Mouse (Mus musculus) heart, embryonic 12.5 days (tissue): Measurements from ENCODE around the gene Carhsp1. TPM values are rescaled to one million over a fixed set of nuclear protein-coding genes. Genes with fewer than 3 reads are reported as not detected.
A peak's percentile ranks its signal among the peaks of the same experiment; 100 is the strongest.

Experiments used
- ATAC-seq: fragments of 200-750 bp; cut with Nextera tagmentation; 2 replicates; pipeline ENCODE4 v1.8.0; 2017; ENCODE audit warnings: moderate TSS enrichment, moderate library complexity; ENCODE audit not compliant: insufficient number of reproducible peaks, low FRiP score
- H3K27ac ChIP-seq: fragments of 300-500 bp; sonication (generic); 2 replicates; pipeline ENCODE4 v1.5.1; 2016; ENCODE audit warnings: mild to moderate bottlenecking, moderate library complexity; ENCODE audit not compliant: poor library complexity, severe bottlenecking
- H3K27me3 ChIP-seq: fragments of 300-500 bp; sonication (generic); replicated peaks from 2 replicates; pipeline ENCODE4 v1.6.1; 2016; ENCODE audit warnings: mild to moderate bottlenecking, moderate library complexity
- H3K36me3 ChIP-seq: fragments of 300-500 bp; sonication (generic); 2 replicates; pipeline ENCODE4 v1.6.1; 2016; ENCODE audit warnings: mild to moderate bottlenecking, moderate library complexity
- H3K4me1 ChIP-seq: fragments of 300-500 bp; sonication (generic); replicated peaks from 2 replicates; pipeline ENCODE4 v1.6.1; 2016; ENCODE audit warnings: mild to moderate bottlenecking
- H3K4me2 ChIP-seq: fragments of 300-500 bp; sonication (generic); 2 replicates; pipeline ENCODE4 v1.6.1; 2016; ENCODE audit warnings: mild to moderate bottlenecking, moderate library complexity
- H3K4me3 ChIP-seq: fragments of 300-500 bp; sonication (generic); 2 replicates; pipeline ENCODE4 v1.5.1; 2016; ENCODE audit warnings: mild to moderate bottlenecking
- H3K9ac ChIP-seq: fragments of 300-500 bp; sonication (generic); 2 replicates; pipeline ENCODE4 v1.6.1; 2016; ENCODE audit warnings: mild to moderate bottlenecking, moderate library complexity
- H3K9me3 ChIP-seq: fragments of 300-500 bp; sonication (generic); replicated peaks from 2 replicates; pipeline ENCODE4 v1.6.1; 2016; ENCODE audit warnings: mild to moderate bottlenecking, moderate library complexity
- WGBS: fragments of 180-500 bp; shearing (Covaris S2); methylation state at CpG from one replicate; pipeline ENCODE4 v1.1.7; 2016; 5-methylcytosine and 5-hydroxymethylcytosine counted together
- polyA plus RNA-seq: library from polyadenylated mRNA; unstranded; fragments of >200 nt; fragmentation: Nextera tagmentation; extraction: Ambion mirVana; gene quantifications from 2 replicates; pipeline ENCODE4 v1.2.1, GENCODE M21; 2016

The Carhsp1 gene
- polyA plus RNA-seq, 1 experiment from 2014 or later = 95.8 TPM

DNA sequence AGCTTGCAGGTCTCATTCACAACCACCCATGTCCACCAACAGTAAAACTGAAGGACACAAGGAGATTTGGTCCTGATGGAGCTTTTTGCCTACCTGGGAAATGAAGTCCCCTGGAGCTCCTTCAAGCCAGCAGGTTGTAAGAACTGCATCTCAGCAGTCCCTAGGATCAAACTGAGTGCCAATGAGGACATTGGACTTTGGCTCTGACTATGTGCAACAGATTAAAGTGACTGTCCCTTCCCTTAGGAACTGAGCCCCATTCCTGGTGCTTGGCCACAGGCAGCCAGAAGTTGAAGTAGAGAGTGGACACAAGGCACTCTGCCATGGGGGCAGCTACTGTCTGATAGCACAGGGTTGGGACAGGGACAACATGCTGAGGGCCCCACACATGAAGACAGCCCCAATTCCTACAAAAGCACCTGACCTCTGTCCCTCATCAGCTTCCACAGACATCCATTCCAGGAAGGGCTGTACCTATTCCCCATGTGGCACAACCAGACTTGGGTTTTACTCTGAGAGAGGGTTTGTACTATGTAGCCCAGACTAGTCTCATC lies 15.7 kb upstream of the Carhsp1 start:
- Histone ChIP-seq H3K9me3 (no peaks in the 10 kb centered on the region), H3K27me3 (no peaks in the 10 kb centered on the region), H3K4me3 (no peak overlapping the region), H3K9ac (0 out of 2 replicates have a peak overlapping the region, but pooled peaks have one; percentile 24), H3K4me2 (no peak overlapping the region), H3K27ac (peak overlapping the region; percentile 27; the same call in 1 of the 2 replicates), H3K4me1 (peaks cover 12% of the 10 kb centered on the region), H3K36me3 (peaks cover 55% of the 10 kb centered on the region)
- ATAC-seq = no peak

DNA sequence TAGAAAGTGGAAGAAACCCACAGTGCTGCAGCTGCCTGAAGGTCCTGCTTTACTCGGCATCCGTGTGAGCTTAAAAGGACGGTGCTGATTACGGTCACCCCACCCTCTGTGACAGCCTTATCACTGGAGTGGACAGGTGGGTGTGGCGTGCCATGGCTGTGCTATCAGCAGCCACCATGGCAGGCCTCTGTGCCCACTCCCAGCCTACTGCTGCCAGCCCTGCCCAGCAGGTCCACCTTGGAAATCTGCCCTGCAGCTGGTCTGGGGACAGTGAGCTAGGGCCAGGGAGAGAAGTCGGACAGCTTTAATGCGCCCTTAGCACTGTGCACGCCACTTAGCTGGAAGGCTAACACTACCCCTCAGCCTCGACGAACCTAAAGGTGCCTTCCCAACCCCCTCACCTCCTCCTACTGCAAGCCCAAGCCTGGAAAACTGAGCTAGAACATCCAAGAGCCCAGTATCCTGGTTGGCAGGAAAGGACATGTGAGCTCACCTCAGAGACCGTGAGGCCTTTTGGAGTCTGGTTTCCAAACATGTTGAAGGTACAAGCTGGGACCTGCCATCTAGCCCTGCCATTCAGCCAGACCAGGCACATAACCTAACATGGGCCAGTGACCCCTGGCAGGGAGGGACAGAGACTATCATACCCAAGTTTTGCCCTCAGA lies 15.0 kb upstream of the Carhsp1 start:
- H3K4me2 ChIP-seq = no peak overlapping the region
- H3K4me3 ChIP-seq = no peak overlapping the region
- H3K36me3 ChIP-seq = peaks cover 49% of the 10 kb centered on the region
- WGBS = 48% methylated on average over 11 of the region's 11 CpGs
- H3K27me3 ChIP-seq = no peaks in the 10 kb centered on the region
- no peaks in the 10 kb centered on the region for H3K9me3 ChIP-seq
- peak; percentile 92 for ATAC-seq
- H3K9ac ChIP-seq = peak overlapping the region; percentile 24
- H3K27ac ChIP-seq = peak overlapping the region; percentile 27; the same call in 1 of the 2 replicates
- H3K4me1 ChIP-seq = peaks cover 12% of the 10 kb centered on the region

DNA sequence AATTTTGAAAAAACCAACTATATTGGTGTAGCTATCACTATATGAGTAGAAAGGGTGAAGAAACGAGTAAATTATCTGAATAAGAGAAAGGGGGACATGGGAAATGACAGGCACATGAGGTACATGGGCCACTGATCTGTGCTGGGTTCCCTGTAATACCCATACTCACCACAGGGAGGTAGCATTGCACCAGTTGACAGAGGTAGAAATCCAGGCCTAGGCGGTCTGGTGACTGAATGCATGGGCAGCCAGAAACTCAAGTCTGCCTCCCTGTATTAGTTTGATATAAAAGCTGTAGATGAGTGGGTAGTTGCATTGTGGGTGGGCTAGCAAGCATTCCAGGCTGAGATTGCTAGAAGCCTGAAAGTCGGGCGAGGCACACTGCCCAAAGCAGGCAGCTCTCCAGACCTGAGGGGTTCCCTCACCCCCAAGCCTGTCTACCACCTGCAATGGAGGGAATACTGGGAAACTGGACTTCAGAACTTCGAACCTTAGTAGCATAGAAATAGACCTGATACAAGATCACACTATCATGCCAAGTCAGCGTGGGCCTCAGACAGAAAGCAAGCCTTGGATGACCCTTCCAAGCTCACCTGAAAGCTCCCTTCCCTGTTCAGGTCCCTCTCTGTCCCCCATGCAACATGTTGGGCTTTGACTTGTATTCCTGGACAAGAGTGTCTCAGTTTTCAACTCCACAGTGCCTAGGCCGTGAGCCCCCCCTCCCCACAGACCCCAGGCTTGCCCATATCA lies 14.3 kb upstream of the Carhsp1 start:
- Histone ChIP-seq H3K27ac (no peak overlapping the region), H3K4me1 (peaks cover 12% of the 10 kb centered on the region), H3K4me3 (no peak overlapping the region), H3K9ac (peak overlapping the region; percentile 24; the same call in 1 of the 2 replicates), H3K36me3 (peaks cover 42% of the 10 kb centered on the region), H3K9me3 (no peaks in the 10 kb centered on the region), H3K27me3 (no peaks in the 10 kb centered on the region), H3K4me2 (no peak overlapping the region)
- peak; percentile 66 for ATAC-seq
- WGBS = 64% methylated on average over 7 of the region's 7 CpGs

DNA sequence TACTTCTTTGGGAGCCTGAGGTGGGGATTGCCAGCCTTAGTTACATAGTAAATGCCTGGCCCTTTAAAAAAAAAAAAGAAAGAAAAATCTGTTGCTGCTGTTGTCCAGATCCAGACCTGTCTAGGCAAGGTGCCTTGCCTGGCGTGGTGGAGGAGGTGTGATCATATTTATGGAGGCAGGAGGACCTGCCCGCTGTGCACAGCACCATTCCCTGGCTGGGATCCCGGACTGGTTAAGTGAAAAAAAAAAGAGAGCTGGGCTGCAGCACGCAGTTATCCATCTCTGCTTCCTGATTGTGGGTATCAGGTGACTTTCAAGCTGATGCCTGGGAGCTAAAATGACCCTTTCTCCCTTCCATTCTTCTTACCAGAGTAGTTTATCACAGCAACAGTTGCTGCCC lies 13.1 kb upstream of the Carhsp1 start:
- ATAC-seq = no peak
- H3K27me3 ChIP-seq = no peaks in the 10 kb centered on the region
- WGBS = 57% methylated on average over 4 of the region's 4 CpGs

DNA sequence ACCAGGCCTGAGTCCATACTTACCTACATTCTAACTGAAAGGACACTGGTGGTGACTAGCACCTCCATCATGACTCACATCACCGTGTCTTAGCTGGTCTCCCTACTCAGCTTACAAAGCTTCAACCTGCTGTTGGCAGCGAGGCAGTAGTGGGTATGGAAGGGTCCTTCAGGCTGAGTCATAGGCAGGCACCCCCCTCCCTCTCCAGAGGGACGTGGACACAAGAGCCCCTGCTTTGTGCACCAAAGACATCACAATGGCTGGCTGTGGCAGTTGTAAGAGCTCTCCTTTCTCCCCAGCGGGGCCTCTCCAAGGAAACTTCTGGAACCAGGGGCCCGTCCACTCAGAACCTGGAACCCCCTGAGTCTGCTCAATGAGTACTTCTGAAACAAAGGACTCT lies 8.5 kb upstream of the Carhsp1 start, which contains the start of gene Gm5767:
Gene Gm5767, plus strand, starts transcription at position 301 of the 400 bp plus-strand sequence.
- no peak within 1 kb of the TSS for H3K9ac ChIP-seq
- 0 out of 2 replicates have a peak, but pooled peaks cover 2% of the 10 kb centered on the region for H3K4me1 ChIP-seq
- 77% methylated on average over 5 of the region's 5 CpGs for WGBS
- no peak within 1 kb of the TSS for H3K4me2 ChIP-seq
- H3K36me3 ChIP-seq = peaks cover 5% of the 10 kb centered on the region; the same call in 1 of the 2 replicates
- no peak within 1 kb of the TSS for H3K27ac ChIP-seq
- H3K27me3 ChIP-seq = no peaks in the 10 kb centered on the region
- H3K4me3 ChIP-seq = no peak within 1 kb of the TSS
- no peak for ATAC-seq
- no peaks in the 10 kb centered on the region for H3K9me3 ChIP-seq

More for the DNA sequence above, 13.1 kb upstream of the Carhsp1 start:
- Histone ChIP-seq H3K27ac (no peak overlapping the region), H3K9ac (no peak overlapping the region), H3K9me3 (no peaks in the 10 kb centered on the region), H3K4me2 (no peak overlapping the region), H3K36me3 (peaks cover 30% of the 10 kb centered on the region), H3K4me3 (no peak overlapping the region), H3K4me1 (peaks cover 12% of the 10 kb centered on the region)

DNA sequence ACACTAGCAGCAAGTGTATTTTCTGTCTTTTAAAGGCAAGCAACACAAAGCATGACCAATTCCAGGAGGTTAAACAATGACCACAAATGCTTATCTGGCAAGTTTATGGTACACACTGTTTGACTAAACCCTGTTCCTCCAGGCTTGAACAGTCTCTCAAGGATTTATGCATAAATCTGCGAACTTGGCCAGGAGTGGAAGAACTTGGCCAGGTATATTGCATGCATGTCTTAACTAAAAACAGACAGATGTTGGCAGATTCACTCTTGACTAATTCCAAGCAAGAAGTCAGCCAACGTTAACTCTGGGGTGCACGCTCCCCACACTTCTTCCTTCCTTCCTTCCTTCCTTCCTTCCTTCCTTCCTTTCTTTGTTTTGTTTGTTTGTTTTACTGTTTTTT lies 7.8 kb upstream of the Carhsp1 start:
- H3K9ac ChIP-seq = no peak overlapping the region
- H3K4me1 ChIP-seq = no peaks in the 10 kb centered on the region
- no peak overlapping the region for H3K27ac ChIP-seq
- H3K36me3 ChIP-seq = peaks cover 3% of the 10 kb centered on the region; the same call in 1 of the 2 replicates
- no peaks in the 10 kb centered on the region for H3K27me3 ChIP-seq
- no peaks in the 10 kb centered on the region for H3K9me3 ChIP-seq
- H3K4me3 ChIP-seq = no peak overlapping the region
- H3K4me2 ChIP-seq = no peak overlapping the region
- 79% methylated on average over 3 of the region's 3 CpGs for WGBS
- ATAC-seq = no peak

DNA sequence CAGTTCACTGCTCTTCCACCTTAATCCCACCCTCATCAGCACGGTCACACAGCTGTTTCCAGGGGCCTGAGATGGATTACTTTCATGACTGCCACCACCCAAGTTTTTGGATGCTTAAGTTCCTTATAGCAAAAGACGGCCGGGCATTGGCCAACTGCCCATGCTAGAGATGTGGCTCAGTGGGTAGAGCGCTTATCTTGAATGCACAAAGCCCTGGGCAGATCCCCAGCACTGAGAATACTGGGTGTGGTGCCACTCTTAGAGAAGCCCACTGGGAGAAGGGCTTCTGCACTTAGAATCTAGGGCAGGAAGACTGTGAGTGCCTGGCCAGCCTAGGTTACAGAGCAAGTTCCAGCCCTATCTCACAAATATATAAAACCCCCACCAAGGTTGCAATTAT lies 6.7 kb upstream of the Carhsp1 start:
- no peak overlapping the region for H3K27ac ChIP-seq
- H3K4me3 ChIP-seq = no peak overlapping the region
- H3K9me3 ChIP-seq = no peaks in the 10 kb centered on the region
- no peak overlapping the region for H3K9ac ChIP-seq
- H3K4me1 ChIP-seq = 0 out of 2 replicates have a peak, but pooled peaks cover 3% of the 10 kb centered on the region
- no peak overlapping the region for H3K4me2 ChIP-seq
- no peaks in the 10 kb centered on the region for H3K27me3 ChIP-seq
- no peaks in the 10 kb centered on the region; the same call in 1 of the 2 replicates for H3K36me3 ChIP-seq
- ATAC-seq = no peak
- 86% methylated on average over 4 of the region's 4 CpGs for WGBS

DNA sequence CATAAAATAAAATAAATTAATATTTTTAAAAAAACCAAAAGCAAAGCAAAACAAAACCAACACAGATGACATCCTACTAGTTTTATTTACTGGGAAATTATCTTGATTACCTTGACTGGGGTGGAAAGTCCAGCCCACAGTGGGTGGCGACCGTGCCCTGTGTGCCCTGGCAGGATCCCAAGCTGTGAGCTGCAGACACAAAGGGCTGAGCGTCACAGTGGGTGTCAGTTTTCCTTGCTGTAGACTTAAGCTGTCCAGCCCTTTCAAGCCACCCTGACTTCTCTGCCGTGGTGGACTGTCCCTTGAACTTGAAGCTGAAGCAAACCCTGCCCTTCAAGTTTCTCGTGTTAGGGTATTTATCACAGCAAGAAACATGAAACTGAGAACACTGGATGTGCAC lies 6.1 kb upstream of the Carhsp1 start:
- H3K4me3 ChIP-seq = no peak overlapping the region
- no peak overlapping the region for H3K9ac ChIP-seq
- H3K27ac ChIP-seq = no peak overlapping the region
- 62% methylated on average over 5 of the region's 5 CpGs for WGBS
- H3K9me3 ChIP-seq = no peaks in the 10 kb centered on the region
- H3K4me2 ChIP-seq = no peak overlapping the region
- no peaks in the 10 kb centered on the region for H3K27me3 ChIP-seq
- no peaks in the 10 kb centered on the region for H3K36me3 ChIP-seq
- no peak for ATAC-seq
- H3K4me1 ChIP-seq = 0 out of 2 replicates have a peak, but pooled peaks cover 3% of the 10 kb centered on the region

DNA sequence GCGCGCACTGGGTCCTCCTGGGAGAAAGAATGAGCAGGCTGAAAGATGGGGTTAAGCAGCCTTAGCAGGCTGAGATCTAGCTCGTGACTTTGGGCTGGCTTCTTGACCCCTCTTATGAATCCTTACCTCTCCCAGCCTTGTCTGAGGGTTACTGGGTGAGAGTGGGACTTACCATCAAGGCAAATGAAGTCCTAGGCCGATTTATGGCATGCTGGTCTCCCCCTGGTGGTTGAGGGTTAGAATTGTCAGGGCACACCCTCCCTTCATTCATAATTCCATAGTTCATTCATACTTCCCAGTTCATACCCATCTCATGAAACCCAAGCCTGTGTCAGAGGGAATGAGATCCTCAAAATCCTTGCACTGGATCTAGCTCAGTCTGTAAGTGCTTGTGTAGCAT lies 4.8 kb upstream of the Carhsp1 start:
- Histone ChIP-seq H3K27ac (no peak overlapping the region), H3K4me3 (no peak overlapping the region), H3K9me3 (no peaks in the 10 kb centered on the region), H3K4me2 (no peak overlapping the region), H3K27me3 (no peaks in the 10 kb centered on the region), H3K9ac (no peak overlapping the region), H3K4me1 (0 out of 2 replicates have a peak, but pooled peaks cover 3% of the 10 kb centered on the region), H3K36me3 (no peaks in the 10 kb centered on the region)
- no peak for ATAC-seq
- 50% methylated on average over 4 of the region's 4 CpGs for WGBS

DNA sequence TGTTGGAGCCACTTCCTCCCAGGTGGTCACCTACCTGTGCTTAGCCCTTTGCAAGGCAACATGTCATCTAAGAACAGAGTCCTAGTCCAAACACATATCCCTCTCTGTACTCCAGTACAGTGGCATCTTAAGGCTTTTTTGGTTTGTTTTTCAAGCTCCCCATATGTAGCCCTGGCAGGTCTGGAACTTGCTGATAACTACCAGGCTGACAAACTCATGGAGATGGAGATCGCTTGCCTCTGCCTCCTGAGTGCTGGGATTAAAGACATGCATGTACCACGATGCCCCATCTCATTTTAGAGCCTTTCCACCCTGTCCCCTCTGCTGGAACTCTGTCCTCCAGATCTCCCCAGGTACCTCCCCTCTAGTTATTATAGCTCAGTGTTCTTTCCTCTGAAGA lies 4.3 kb upstream of the Carhsp1 start:
- no peak for ATAC-seq
- no peaks in the 10 kb centered on the region for H3K36me3 ChIP-seq
- WGBS = 65% methylated on average over 2 of the region's 2 CpGs
- H3K4me1 ChIP-seq = peaks cover 3% of the 10 kb centered on the region; the same call in 1 of the 2 replicates
- H3K4me3 ChIP-seq = no peak overlapping the region
- H3K27me3 ChIP-seq = no peaks in the 10 kb centered on the region
- no peak overlapping the region for H3K9ac ChIP-seq
- H3K27ac ChIP-seq = no peak overlapping the region
- no peaks in the 10 kb centered on the region for H3K9me3 ChIP-seq
- H3K4me2 ChIP-seq = no peak overlapping the region

DNA sequence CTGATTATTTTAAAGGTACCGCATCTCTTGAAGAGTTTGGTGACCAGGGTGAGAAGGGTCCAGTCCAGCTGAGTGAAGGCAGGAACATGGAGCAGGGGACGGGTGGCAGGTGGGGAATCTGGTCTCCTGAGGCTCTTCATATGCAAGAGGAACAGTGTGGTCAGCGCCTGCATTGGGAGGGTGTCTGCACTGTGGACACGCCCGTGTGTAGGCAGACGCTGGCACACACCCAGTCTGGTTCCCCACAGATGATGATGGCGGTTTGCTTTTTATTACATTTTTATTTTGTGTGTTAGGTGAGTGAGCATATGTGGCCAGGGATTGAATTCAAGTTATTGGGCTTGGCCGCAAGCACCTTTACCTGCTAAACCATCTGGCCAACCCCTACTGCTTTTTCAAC lies 3.6 kb upstream of the Carhsp1 start:
- no peaks in the 10 kb centered on the region for H3K36me3 ChIP-seq
- no peak overlapping the region for H3K27ac ChIP-seq
- no peak overlapping the region for H3K4me3 ChIP-seq
- 74% methylated on average over 8 of the region's 8 CpGs for WGBS
- H3K9me3 ChIP-seq = no peaks in the 10 kb centered on the region
- H3K4me2 ChIP-seq = no peak overlapping the region
- no peak overlapping the region for H3K9ac ChIP-seq
- no peaks in the 10 kb centered on the region for H3K27me3 ChIP-seq
- H3K4me1 ChIP-seq = peaks cover 10% of the 10 kb centered on the region
- no peak for ATAC-seq
